9 mouse cellular contexts compared by ENCODE assay signal in the genomic region with DNA sequence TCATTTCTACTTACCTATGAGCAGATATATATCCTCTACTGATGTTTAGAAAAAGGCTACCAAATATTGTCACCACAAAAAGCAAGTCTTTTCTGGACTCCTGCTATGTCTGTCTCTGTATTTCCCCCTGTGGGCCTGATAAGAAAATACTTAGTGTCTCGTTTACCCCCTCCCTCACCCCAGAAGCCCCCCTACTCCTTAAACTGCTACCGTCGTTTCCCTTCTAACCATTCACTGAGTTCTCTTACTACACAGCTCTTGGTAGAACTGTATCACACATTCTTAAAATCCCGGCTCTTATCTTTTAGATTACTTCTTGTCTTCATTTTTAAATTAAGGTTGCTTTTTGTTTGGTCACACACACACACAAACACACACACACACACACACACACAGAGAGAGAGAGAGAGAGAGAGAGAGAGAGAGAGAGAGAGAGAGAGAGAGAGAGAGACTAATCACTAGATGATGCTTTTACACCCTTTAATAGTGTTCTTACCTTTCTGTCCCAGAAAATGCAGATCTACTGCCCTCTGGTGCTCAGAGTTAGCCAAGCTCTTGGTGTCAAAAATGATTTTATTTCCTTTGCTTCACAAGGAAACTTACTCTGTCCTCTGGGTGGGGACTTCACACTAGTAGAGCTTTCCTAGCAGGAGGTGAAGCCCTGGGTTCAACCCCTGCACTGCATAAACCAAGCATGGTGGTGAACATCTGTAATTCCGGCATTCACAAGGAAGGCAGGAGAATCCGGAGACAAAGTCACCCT. TPM values are rescaled to one million over a fixed set of nuclear protein-coding genes. Genes with fewer than 3 reads are reported as not detected.
DNase-seq lines count a peak whose midpoint lies in the region; TF ChIP-seq lines count a peak whose summit lies in the region.
"Had no signal": no experiment of that assay in that cellular context is flagged by ENCODE, and none has a peak within 500 bp of the region (broad histone marks: within the 10 kb centered on the region; RNA-seq: fewer than 3 reads in every experiment).

No protein-coding gene starts in this region.

- H3K27ac ChIP-seq in kidney, adult 2 months (ENCODE audit: insufficient read depth, low read depth, low read length): no peak overlapping the region
- H3K27ac ChIP-seq: heart, embryonic 13.5 days had no signal

- TF ChIP-seq CTCF in kidney, adult 2 months (conservative IDR thresholded peaks at IDR 0.05; ENCODE audit: insufficient read depth, insufficient read length, low read depth, low read length): no peak
- peak; percentile 32; the same call in 1 of the 2 replicates for TF ChIP-seq CTCF in lung, adult 2 months (IDR thresholded peaks at IDR 0.05; ENCODE audit: insufficient read depth, low read length)

- no peak for TF ChIP-seq POLR2A in kidney, adult 2 months (IDR thresholded peaks at IDR 0.05; ENCODE audit: low read depth, low read length)
- no peak for TF ChIP-seq POLR2A in lung, adult 2 months (IDR thresholded peaks at IDR 0.05; ENCODE audit: borderline replicate concordance, extremely low read depth, low read depth, low read length)

- no peaks in the 10 kb centered on the region for H3K27me3 ChIP-seq in kidney, adult 2 months (replicated peaks; ENCODE audit: control insufficient read depth, insufficient read depth, low read length)

- DNase-seq in adrenal gland, adult (ENCODE audit: inconsistent age in 2 of 2, low spot score in 1 of 2): peak; percentile 22 to 74
- no peak for DNase-seq in adrenal gland, postnatal 4 days (ENCODE audit: low spot score in 2 of 2)
- DNase-seq in urinary bladder, postnatal 14 days (ENCODE audit: low spot score): peak; percentile 59
- no peak for DNase-seq in urinary bladder, postnatal 4 days (ENCODE audit: low spot score in 2 of 2)
- DNase-seq in embryo, embryonic 11.5 days (ENCODE audit: low read depth, low spot score): peak; percentile 48
- peak; percentile 41 for DNase-seq in kidney, adult 2 months
- no peak for DNase-seq in lung, adult 2 months
- DNase-seq in retina, postnatal 7 days (ENCODE audit: low read depth, low spot score): peak; percentile 30

- no peak overlapping the region for H3K4me3 ChIP-seq in kidney, adult 2 months (ENCODE audit: insufficient read depth, low read depth, low read length)
- no peak overlapping the region for H3K4me3 ChIP-seq in lung, adult 2 months (replicated peaks; ENCODE audit: extremely low read depth, low read depth, low read length)
- H3K4me3 ChIP-seq: heart, embryonic 13.5 days had no signal

- no peaks in the 10 kb centered on the region for H3K4me1 ChIP-seq in kidney, adult 2 months (ENCODE audit: control insufficient read depth, insufficient read depth, low read length)
- H3K4me1 ChIP-seq in lung, adult 2 months (ENCODE audit: control insufficient read depth, insufficient read depth, low read length): no peaks in the 10 kb centered on the region

- 51% methylated on average over 6 of the region's 6 CpGs for WGBS in kidney, adult 2 months
- 46% methylated on average over 6 of the region's 6 CpGs for WGBS in lung, adult 2 months

- H3K36me3 ChIP-seq in kidney, adult 2 months (ENCODE audit: control insufficient read depth, insufficient read depth, low read length): no peaks in the 10 kb centered on the region
- H3K36me3 ChIP-seq: heart, embryonic 13.5 days had no signal

RNA-seq across cellular contexts. Expression of a gene that starts 7.1 kb away (rescaled TPM):
- total RNA-seq in adrenal gland, postnatal 4 days (2021): under 1 TPM; 0.11 TPM
- polyA plus RNA-seq in kidney, adult 2 months (2012; rRNA removed): 0.03 TPM in 2 replicates
- not detected in 2 replicates for polyA plus RNA-seq in lung, adult 2 months (2012; rRNA removed)
- polyA plus RNA-seq: heart, embryonic 13.5 days had no signal

Comparison
In these comparisons a context has a peak if more than half of its experiments do, and no peak if none do; other contexts are left out.
1. DNase-seq: peak in adrenal gland, adult (2 of 2), urinary bladder, postnatal 14 days (single experiment), embryo, embryonic 11.5 days (single experiment), kidney, adult 2 months (single experiment) and retina, postnatal 7 days (single experiment); none in adrenal gland, postnatal 4 days (0 of 2), urinary bladder, postnatal 4 days (0 of 2) and lung, adult 2 months (single experiment).